Mouse (Mus musculus) cerebellum, adult 2 months (tissue): ENCODE measurements around the gene Tube1.

ENCODE experiments used
- CTCF ChIP-seq: fragments of 200-500 bp; IDR thresholded peaks from 2 replicates; pipeline ENCODE4 v1.5.1; 2011; ENCODE audit warnings: low read depth, mild to moderate bottlenecking, control low read depth, low read length, moderate library complexity, borderline replicate concordance; ENCODE audit not compliant: insufficient read depth
- POLR2A ChIP-seq: fragments of 200-500 bp; IDR thresholded peaks from 2 replicates; pipeline ENCODE4 v1.6.1; 2011; ENCODE audit warnings: low read length, control low read depth, borderline replicate concordance; ENCODE audit not compliant: insufficient read depth

DNA sequence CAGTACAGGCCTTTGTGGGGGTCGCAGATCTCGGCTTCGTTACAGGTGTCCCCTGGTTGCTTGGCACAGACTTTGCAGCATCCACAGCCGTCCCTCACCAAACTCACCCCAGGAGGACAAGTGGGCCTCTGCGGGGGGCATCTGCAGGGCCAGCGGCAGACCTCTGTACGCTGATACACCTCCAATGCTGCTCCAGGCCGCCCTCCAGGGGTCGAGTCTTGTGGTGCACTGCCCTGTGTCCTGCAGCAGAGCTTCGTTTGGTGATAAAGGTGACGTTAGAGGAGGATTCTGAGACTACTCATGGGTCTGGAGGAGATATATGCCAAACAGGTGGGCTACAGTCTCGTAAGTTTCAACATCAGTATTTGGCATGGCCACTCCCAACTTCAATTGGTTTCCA, 24.5 kb downstream of the Tube1 start:
- TF ChIP-seq POLR2A (no peak), CTCF (no peak)
